Mouse (Mus musculus) A20 (cell line): Measurements from ENCODE around the gene Astn1.

Experiments used
- DNase-seq: peaks from one replicate; pipeline ENCODE4 v3.0.0-alpha.2; 2011; ENCODE audit warnings: low read depth, low spot score

Astn1 gene

DNA sequence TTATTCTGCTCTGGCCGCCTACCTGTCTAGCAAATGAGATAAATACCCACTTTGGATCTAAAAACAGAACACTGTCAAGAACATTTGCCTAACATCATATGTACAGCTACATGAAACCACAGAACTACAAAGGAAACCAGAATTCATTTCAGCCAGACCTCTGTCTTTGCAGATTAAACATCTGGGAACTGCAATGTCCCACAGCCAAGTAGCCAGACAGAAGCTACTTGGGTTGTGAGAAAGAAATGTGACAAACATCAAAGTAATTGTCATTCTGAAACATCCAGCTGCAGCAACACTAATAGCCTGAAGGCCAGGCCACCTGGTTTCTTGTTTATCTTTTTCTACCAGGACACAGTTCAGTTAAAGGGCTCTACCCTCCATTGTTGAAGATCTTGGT is 245.1 kb downstream of the Astn1 start:
- DNase-seq: no peak

DNA sequence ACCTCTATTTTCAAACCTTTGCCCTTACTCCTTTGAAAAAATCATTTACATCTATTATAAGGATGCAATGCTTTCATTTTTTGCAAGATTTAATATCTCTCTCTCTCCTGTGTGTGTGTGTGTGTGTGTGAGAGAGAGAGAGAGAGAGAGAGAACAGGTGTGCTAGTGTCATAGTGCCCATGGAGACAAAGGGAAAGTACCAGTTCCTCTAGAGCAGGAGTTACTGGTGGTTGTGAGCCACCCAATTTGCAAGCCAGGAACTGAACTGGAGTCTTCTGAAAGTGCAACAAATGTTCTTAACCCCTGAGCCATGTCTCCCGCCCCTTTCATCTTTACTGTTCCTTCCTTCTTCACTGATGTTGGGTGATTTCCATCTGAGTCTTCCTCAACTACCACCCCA is 253.1 kb downstream of the Astn1 start:
- DNase-seq: no peak

DNA sequence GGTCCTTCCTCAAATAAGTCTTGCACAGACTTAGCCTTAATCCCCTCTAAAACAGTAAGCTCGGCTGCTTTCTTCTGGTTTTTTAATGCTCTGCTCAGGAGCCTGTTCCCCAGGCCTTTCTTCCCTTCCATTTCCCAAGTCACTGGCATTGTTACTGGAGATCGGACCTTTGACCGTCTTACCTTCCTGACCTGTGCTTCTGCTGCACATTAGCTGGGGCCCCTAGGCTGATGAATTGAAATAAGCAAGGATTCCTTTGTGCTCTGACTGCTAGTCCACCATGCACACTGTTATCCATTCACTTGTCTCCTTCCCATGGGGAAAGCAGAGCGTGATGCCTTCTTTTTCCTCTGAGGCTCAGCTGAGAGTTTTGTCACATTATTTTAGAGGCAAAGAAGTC is 255.9 kb downstream of the Astn1 start:
- no peak for DNase-seq

DNA sequence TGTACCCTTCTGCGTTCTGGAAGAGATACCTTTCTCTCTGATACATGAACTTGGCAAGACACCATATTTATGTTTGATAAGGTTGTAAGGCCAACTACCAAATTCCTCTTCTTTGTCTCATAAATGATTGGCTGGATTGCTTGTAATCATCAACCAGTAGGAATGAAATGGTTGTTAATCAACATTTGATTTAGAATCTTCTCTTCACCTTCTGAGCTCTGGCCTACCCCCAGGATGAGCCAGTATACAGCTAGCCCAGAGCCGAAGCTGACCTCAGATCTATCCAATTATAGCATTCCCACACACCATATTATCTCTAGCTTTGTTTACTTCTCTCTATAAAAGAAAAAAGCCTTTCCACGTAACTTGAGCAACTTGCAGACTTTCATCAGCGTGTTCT is 270.9 kb downstream of the Astn1 start:
- no peak for DNase-seq

DNA sequence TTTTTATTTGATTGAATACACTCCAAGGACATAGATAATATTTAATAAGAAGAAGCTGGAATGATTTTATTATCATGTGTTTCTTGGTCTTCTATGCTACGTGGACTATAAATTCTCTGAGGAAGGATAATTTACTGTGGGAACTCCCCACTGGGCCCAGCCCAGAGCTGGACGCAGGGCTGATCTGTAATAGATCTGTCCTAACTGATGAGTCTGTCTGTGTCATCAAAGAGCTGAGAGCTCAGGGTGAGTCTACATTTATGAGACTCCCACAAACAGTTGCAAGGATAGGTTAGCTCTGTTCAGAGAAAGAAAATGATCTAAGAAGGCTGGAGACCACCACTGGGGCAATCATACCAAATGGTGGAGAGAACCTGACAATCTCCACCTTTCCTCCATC is 271.4 kb downstream of the Astn1 start:
- no peak for DNase-seq

DNA sequence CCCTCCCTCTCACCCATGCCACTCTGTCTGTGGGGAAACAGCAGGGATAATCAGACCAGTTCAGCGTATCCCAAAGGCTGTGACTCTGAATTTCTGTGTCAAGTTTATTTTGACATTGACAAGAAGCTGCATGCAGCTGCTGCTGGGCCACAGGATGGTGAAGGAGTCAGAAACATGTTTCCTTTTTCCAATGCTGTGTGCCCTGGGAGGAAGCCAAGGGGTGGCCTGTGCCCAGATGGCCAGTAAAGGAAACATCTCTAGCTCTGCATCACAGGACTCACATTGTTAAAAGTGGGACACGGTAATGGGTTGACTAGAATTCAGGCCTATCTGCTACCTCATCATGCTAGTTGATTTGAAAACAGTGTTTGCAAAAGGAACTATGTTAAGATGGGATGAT is 279.2 kb downstream of the Astn1 start:
- no peak for DNase-seq

DNA sequence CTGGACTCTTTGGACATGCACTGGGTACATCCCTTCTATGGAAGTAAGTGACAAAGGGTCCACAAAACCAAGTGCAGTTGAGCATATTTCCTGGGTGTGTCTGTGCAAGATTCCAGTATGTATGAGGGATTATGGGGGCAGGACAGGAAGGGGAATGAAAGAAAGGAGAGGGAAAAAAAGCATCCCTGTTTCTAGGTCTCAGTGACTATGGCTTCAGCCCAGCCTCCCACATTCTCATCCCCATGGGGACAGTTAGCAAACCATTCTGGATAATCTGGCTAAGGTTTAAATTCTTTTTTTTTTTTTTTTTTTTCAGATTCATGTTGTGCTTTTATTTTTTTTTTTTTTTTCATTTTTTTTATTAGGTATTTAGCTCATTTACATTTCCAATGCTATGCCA is 280.2 kb downstream of the Astn1 start:
- no peak for DNase-seq

DNA sequence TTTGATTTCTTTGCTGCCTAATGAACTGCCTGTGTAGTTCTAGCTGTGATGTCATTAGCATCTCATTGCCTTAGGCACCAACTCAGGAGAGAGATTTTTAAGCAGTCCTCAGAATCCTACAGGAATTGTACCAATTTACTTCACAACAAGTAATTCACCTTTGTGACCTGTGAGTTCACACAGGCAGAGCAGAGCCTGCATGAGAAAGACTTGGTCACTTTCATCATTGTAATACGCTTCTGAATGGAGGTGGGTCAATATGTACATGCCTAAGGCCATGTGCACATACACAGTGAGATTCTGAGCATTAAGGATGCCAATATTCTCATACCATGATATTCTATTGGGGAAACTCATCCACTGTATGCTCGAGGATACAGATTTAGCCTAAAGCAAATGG is 290.7 kb downstream of the Astn1 start:
- no peak for DNase-seq

DNA sequence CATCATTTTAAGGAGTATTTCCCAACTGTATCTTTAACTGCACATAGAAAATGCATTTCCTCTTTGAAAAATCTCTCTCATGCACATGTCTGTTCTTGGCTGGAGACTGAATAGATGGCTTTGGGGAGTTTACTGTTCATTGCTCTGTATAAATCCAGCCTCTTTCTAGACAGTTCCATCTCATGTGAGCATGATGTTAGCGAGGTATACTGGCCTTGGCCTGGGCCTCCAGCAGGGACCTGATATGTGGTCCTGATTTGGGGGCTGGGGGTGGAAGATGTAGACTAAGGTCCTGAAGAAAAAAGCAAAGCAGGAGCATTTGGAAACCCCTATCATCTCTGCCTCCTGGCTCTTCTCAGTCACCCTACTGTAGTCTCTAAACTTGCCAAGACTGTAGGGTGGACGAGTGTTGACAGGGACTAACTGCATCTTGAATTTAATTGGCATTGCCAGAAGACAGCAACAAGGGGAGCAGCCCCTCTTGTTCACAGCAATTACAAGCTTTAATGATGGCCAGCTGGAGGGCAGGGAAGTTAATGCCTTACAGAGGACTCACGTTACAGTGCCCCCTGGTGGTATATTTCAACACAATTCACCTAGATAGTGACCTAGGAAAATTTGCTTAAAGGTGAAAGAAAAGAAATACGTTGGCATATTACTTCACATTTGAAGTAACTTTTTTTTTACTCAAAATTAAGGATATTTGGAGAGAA is 291.9 kb downstream of the Astn1 start:
- DNase-seq: peak; percentile 12

DNA sequence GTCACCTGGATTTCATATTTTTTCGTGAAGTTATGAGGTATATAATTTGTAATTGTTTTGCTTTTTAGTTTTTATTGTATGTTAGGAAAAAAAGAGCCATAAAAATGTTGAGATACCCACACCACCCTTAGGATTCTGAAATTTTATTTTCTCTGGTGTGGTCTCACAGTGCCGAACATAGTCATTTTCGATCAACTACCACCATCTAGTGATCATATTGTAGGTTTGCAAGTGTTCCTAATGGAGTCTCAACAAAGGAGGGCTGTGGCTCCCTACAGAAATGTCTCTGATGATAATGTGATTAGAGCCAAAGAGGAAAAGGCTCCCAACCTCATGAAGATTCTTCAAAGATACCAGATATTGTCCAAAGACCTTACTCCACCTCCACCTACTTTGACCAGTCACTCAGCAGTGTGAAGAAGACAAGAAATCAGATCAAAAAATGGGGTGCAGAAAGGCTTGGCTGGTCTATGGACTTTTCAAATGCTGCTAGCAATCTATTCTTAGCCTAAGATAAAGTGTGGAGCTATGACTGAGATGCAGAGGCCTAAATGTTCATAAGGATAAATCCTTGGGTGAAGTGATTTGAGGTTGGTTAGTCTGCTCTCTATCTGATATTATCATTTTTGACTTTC is 292.6 kb downstream of the Astn1 start:
- DNase-seq: peak; percentile 1

DNA sequence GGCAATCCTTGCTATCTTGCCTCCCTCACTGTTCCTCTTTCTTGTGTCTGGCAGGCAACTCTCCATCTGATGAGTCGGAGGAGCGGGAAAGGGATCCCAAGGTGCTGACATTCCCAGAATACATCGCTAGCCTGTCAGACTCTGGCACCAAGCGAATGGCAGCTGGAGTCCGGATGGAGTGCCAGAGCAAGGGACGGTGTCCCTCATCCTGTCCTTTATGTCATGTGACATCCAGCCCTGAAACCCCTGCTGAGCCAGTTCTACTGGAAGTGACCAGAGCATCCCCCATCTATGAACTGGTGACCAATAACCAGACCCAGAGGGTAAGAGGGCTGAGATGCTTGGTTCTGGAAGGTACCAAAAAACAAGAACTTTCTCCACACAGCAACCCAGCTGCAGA is 294.9 kb downstream of the Astn1 start:
- DNase-seq: no peak

DNA sequence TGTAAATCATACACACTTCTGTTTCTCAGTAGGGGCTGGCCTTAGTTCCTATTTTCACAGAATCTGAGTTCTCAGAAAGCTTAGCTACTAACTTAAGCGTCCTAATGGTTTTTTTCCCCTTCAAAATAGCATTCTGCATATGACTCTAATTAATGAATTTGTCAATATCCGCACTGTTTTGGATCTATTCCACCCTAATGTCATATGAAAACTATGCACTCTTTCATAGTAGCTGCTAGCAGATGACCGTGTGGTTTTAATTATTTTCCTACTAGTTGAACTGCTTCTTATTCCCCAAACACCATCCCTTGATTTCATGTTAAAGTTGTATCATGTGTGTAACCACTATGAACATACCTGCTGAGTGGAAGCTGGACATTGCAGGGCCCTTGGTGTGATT is 303.9 kb downstream of the Astn1 start:
- DNase-seq: no peak

DNA sequence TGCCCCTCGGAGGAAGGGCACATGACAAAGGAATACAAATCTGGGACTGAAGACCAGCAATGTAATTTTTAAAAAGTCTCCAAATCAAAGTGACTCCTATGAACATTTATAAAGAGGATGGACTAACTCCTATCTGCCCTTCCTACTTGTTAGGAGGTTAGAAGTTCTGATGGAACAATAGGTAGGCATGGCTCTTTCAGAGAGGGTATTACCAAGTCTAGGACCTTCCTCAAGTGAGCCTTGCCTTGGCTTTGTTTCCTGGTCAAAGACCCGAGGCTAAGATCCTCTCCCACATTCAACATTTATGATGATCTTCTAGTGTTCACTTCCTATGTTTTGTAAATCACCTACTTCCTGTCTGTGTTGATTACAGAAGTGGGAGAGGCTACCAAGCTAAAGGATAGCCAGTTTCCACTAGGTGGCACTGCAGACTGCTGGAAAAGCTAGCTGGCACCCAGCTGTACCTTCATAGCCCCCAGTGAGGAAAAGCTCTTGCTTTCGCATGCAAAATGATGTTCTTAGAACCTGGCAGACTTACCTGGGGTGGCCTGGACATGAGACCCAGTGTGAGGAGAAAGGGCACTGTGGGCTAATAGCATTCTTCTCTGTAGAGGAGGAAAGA is 308.0 kb downstream of the Astn1 start:
- DNase-seq: peak; percentile 9

DNA sequence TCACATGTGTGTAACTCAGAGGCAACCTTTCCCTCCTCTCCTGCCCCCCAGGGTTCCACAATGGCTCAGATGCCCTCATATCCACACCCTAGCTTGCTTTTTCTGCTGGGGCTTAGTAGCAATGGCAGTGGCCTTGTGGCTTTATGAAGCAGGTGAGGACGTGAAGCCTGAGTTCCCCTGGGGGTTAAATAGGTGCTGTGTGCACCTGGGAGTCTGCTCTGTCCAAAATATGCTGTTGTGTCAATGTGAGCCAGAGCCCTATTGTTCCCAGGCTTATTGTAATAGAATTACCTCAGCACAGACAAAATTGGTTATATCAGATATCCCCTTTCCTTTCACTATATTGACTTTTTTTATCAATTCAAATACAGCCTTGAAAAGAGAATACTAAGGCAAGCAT is 325.7 kb downstream of the Astn1 start:
- no peak for DNase-seq

DNA sequence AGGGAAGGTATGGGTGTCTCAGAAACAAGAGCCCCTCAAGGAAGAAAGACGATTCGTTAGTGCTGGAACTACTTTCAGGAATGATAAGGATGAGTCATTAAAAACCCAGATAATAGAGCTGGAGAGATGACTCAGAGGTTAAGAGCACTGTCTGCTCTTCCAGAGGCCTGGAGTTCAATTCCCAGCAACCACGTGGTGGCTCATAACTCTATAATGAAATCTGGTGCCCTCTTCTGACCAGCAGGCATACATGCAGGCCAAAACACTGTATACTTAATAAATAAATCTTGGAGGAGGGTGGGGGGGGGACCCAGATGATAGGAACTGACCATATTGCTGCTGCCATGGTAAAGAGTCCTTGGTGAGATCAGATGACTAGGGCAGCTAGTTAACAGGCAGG is 335.4 kb downstream of the Astn1 start:
- no peak for DNase-seq

DNA sequence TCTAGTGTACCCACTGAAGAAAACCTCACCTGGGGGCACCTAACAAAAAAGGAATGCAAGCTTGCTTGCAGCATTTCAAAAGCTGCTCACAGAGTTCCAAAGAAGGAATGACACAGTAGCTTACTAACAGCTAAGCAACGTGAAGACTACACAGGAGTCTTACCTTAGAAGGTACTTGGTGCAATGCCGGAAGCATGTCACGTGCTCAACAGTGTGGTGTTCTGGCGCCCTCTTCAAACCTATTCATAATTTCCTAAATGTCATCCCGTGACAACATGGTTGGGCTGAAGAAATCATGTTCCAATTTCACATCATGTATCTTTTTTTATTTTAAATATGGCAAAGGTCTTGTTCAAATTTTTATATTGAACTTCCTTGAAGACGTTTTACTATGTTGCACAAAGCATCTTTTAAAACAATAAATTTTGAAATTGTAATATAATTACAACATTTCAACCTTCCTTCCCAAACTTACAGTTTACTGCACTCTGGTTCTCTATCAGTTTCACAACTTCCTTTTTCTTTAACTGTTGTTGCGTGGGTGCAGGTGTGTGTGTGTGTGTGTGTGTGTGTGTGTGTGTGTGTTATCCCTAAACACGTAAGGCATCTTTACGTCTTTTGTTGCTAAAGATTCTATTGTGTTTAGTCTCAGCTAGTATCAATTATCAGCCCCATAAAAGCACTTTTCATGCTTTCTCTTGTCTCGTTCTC is 335.9 kb downstream of the Astn1 start:
- no peak for DNase-seq

DNA sequence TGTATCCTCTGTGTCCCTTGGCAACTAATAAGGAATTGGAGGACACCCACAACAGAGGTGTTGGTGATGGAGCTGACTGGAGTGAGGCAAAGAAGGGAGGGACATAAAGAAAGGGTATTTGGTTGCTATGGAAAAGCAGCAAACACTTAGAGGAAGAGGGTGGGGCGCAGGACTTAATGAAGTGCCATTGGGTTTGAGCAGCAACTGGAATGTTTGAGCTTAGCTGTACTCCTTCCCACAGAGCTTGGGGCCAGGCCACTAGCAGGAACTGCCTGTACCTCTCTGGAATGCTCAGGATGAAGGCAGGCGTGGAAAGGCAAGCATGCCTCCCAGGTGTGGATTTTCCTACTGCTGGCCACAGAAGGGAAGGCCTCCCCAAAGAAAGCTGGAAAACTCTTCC is 337.2 kb downstream of the Astn1 start:
- DNase-seq: no peak

DNA sequence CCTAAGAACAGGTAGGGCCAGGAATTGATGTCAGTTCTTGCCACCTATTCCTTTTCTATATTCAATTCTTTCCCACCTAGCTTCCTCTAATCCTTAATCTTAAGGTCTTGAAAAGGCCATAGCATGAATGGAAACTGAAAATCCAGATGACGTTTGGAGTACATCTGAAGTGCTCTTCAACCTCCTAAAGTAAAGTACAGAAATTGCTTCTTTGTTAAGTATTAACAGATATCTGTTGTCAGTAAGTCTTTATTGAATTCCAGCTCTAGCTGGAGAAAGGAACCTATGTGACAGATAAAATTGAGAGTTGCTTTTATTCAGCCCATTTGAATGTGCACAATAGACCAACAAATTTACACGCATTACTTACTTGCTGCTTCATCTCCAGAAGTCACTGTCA is 338.1 kb downstream of the Astn1 start:
- DNase-seq: no peak

DNA sequence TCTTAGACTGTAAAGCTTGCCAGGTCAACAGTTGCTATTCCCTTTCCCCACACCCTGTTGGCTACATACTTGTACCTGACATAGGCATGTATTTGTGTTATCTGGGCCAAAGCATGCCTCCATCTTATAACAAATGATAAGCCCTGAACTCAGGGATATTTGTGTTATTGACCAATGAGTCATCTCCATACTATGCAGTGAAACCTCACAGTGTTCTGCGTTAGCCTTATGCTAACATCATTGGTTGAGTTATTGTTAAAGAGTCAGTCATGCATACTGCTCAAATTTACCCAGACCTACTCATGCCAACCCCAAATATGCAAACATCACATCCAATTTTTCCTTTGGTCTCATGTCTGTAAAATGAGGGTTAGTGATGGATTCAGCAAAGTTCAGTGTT is 339.3 kb downstream of the Astn1 start:
- DNase-seq: no peak

DNA sequence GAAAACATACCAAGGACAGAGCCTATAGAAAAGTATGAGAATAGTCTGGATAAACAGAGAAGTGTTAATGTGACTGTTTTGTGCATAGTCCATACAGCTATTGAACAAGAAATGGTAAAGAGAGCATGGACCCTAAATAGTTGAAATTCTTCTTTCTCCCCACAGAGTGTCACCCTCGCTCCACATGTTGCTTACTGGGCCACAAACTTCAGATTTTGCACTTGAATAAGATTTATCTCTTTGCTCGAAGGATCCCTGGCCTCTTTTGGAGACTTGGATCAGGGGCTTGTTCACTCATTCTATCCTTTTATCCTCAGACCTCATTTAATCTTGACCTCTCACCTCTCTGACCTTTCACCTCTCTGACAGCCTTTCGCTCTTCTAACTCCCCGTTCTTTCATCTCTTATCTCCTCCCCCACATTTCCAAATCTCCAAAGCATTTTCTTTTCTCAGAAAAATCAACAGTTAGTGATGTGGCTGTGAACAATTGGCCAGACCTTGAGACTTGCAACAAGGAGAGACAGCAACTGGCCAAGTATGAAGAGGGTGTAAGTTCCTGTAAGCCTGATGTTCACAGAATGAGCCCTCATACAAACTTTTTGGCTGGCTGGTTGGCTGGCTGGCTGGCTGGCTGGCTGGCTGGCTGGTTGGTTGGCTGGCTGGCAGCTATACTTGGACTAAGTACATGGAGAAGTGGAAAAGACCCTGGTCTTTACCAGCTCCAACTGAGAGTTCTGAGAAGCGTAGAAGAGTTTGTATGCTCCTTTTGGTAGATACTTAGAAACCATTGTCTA is 351.4 kb downstream of the Astn1 start:
- DNase-seq: no peak

DNA sequence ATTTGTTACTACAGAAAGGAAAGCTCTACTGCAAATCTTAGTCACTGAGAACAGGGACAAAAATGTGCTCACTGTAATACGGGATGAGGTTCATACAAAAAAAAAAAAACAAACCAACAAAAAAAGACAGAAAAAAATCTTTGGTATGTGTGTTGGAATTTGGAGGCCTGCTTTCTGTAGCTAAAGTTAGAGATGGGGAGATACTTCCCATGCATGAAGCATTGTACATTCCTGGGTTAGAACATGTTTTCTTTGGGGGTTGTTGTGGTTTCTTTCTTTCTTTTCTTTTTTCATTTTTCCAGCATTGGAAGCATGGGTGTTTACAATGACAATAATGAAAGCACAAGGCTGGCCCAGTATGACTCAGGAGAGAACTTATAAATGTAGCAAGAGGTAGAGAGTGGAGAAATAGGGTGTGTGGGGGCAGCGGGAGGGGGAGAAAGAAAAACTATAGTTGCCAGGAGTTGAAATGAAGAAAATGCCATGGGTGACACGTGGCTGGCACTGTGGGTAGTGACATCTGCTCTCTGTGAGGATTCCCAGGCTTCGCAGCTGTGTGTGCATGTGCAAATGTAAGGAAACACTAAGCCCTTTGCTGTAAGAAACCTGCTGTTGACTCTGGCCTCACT is 370.9 kb downstream of the Astn1 start:
- no peak for DNase-seq
